Mouse (Mus musculus) olfactory bulb, adult 2 months (tissue): ENCODE measurements around the gene Col26a1.

Experiments
- CTCF ChIP-seq: fragments of 200-500 bp; IDR thresholded peaks from 2 replicates; pipeline ENCODE4 v1.5.1; 2012; ENCODE audit warnings: low read depth, mild to moderate bottlenecking, low read length, moderate library complexity; ENCODE audit not compliant: insufficient read depth
- POLR2A ChIP-seq: fragments of 200-500 bp; IDR thresholded peaks from 2 replicates; pipeline ENCODE4 v1.6.1; 2012; ENCODE audit warnings: mild to moderate bottlenecking, low read depth, low read length, moderate library complexity; ENCODE audit not compliant: insufficient read depth

GRCm38 (mm10) chr5:136764157-136764669 is 118.8 kb downstream of the Col26a1 start:
- TF ChIP-seq CTCF, result no peak
- no peak for TF ChIP-seq POLR2A
